Mouse (Mus musculus) ovary, postnatal 14 days (tissue): ENCODE results near the gene Ppp1r21.

Experiments used
- DNase-seq: peaks from one replicate; pipeline ENCODE4 v3.0.0; 2022; ENCODE audit warnings: low spot score

Ppp1r21 gene

DNA sequence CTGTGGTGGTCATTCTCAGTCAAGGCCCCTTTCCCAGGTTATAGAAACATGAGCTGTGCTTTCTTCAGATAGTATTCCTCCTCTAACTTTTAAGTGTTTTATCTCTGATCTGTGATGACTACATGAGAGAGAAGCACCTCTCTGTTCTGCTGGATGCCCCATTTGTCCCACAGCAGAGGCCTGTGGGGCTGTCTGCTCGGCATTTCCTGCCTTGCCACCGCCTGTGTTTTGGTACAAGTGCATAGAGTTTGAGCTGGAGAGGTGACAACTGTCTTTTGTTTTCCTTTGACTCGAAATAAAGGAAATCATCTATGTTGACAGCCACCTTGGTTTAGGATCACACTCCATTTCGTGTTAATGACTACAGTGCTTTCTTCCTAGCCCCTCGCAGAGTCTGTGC, 44.9 kb downstream of the Ppp1r21 start:
- DNase-seq: no peak

DNA sequence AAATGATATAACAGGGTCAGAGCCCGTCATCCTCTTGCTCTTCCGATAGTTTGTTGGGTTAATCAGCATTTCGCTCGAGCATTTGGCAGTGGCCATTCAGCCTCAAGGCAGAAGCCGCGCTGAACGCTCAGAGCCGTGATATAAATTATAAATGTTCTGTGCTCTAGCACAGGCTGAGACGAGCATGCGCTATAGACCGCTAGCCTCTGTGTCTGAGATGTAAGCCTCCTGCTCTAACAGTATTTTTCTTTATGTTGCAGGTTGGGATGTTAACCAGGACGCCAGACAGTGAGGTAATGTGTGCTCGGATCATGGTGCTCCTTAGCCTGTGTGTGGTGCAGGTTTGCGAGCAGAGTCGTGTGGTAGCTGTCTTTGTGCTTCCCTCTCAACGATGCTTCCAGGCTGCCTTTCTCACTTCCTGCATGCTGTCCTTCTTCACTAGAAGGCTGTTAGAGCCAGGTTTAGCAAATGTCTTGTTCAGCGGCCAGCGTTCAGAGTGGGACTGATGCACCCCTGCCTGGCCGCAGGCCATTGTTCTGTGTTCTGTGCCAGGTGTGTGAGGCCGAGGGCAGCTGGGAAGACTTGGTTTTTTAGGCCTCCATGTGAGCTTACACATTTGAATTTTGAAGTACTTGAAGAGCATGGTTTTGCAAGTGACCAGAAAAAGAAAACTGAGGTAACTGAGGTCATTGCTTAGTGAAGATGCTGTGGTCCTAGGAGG, 48.8 kb downstream of the Ppp1r21 start:
- DNase-seq: no peak

DNA sequence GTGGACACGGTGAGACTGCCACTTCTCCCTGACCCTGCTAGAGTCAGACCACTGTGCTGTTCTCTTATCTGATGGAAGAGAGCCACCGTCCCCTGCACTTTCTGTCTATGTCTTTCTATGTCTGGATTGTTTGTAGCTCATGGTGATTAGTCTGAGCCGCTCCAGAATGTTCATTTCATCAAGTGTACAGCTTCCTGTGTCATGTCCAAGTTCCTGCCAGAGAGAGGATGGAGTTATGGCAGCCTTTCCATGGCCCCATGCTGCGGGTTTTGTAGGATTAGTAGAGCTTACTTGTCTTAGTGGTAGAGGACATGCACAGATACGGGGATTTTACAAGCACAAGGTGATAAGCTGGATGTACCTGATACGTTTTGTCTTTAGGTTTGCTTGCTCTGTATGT, 50.6 kb downstream of the Ppp1r21 start:
- DNase-seq: no peak

DNA sequence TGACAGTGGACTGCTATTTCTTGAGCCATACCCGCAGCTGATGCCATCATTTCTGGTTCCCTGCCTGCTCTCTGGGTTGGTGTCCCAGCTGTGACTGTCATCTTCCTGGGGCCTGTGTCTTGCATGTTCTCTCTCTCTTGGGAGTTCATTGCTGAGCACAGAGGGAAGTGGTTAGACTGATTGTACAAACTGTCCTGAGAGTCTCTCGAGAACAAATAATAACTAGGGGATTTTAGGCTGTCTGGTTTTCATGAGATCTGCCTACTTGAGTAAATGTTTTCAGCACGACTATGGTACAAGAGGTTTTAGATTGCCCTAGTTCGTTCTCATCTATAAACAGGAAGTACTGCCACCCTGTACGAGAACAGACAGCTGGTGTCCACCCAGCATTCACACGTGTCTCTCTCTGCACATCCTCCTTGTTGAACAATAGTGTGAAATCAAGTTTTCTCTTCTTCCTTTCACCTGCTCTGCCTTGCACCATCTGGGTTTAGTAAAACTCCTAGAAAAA, 51.6 kb downstream of the Ppp1r21 start:
- no peak for DNase-seq

DNA sequence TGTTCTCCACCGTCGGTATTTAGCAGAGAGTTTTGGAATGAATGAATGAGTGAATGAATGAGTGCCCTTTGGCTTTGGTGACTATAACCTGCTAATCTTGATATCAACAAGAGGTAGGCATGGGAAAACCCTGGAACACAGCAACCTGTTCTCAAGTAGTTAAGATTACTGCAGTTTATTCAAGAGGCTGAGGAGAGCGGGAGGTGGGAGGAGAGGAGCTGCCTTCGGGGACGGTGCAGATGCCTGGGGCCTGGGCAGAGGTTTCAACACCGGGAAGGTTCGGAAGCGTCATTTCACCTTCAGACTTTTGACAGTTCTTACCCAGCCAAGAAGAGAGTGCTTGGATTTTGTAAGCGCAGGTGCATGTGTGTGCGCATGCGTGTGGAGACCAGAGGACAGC, 53.1 kb downstream of the Ppp1r21 start:
- DNase-seq: no peak

DNA sequence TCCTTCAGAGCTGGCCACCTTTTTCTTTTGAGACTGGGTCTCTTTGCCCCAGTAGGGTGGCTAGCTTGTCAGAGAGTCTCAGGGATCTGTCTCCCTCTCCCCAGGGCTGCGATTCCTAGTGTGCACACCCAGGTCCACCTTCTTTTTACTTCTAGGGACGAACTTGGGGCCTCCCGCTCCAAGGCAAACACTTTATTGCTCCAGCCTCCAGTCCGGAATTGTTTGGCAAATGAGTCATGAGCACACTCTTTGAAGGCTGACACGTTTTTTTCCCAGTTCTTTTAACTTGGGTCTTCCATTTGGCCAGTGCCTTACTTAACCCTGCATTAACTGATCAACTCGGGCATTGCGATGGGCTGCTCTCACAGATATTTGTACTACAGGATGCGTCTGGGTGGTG, 53.5 kb downstream of the Ppp1r21 start:
- DNase-seq: no peak

DNA sequence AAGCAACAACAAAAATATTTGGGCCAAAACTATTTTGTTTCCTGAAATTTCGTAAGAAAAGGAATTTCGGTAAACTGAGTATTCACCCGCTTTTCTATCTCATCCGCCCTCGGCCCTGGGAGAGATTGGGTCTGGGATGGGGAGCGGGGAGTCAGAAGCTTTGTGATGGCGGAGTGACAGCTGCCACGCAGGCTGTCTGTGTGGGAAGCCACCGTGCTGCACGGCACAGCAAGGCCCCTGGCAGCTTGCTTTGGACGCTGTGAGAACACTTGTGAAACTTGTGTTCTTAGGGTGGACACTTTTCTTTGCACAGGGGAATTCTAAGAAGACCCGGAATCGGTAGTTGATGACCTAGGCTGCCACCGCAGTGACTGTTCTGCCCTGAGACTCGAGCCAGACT, 57.5 kb downstream of the Ppp1r21 start:
- no peak for DNase-seq

DNA sequence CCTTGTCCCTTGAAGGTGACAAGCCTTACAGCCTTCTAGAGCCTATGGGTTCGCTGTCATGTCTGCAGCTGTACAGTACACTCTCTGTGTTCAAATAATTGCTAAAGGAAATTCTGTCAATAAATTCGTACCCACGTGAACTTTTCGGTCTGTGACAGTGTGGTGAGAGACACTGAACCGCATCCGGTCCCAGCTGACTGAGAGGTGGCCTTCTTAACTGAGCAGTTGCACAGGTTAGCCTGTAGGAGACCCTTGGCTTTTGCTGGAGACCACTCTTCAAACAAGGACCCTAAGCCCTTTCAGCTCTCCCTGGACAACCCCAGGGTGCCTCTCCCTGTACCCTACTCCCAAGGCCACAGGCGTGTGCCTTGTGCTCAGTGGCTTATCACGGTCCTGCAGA, 58.3 kb downstream of the Ppp1r21 start:
- no peak for DNase-seq

DNA sequence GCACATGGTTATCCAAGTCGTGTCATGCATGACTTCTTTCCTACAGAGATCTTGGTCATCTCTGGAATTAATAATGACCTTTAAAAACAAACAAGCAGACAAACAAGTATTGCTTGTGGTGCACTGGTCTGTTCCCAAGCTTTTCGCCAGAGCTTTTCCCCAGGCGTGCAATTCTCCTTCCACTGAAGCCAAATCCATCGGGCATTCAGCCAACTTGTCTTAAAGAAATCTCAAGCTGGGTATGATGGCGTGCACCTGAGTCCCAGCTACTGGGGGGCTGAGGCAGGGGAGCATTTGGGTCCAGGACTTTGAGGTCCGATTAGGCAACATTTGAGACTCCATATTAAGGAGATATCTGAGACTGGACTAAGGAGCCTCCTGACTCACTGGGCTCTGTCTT, 60.3 kb downstream of the Ppp1r21 start:
- DNase-seq: no peak

DNA sequence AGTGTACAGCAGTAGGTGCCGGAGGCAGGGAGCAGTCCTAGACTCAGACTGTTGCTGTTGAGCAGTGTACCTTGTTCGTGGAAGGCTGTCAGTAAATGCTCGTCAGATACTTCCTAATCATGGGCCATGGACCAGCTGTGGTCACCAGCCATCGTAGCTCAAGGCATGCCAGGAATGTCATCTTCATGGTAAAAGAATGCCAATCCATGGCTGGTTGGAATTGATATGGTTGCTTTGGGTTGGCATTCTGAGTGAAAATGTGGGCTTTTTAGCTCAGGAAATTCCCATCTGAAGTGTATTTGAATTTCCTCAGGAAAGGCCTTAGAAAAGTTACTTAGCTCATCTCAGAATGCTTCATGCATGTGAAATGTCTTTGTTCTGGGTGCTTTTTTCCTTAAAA, 65.2 kb downstream of the Ppp1r21 start:
- DNase-seq: no peak

DNA sequence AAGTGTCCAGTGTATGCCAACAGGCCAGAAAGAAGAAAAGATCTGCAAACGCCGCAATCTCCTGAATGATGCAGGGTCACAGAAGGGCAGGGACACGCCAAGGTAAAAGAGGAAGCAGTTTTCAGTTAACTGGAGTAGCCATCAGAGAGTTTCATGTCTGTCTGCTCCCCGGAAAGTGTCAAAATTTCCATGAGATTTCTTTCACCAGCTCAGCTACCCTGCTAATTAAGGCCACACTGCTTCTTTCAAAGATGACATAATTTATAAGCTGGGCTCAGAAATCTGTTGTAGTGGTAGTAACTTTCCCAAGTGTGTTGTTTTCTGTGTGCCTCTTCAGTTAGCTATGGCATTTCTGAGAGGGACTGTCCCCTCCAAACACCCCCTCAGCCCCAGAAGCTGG, 66.2 kb downstream of the Ppp1r21 start:
- no peak for DNase-seq

DNA sequence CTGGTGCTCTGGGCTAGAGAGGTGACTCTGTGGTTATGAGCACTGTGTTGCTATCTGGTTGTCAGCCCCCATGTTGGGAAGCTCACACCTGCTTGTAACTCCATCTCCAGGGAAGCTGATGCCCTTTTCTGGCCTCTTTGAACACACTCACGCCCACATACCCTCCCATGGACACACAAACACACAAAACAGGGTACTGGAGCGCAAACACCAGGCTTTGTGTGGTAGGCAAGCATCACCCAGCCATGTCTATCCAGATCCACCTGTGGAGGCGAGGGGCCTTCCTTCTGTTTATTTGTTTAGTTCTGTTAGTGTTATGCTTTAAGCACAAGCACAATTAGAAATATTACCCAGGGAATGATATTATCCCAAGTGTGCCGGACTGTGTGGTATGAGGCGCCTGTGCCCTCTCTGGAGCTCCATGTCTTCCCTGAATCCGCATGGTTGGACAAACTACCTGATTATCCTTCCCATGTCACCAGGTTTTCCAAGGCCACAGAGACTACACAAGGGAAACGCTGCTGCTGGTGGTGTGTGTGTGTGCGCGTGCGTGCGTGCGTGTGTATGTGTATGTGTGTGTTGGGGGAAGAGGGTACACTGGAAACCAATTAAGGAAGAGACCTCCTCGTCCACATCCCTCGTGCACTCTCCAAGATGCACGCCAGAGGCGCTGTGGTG, 66.8 kb downstream of the Ppp1r21 start:
- DNase-seq: no peak

DNA sequence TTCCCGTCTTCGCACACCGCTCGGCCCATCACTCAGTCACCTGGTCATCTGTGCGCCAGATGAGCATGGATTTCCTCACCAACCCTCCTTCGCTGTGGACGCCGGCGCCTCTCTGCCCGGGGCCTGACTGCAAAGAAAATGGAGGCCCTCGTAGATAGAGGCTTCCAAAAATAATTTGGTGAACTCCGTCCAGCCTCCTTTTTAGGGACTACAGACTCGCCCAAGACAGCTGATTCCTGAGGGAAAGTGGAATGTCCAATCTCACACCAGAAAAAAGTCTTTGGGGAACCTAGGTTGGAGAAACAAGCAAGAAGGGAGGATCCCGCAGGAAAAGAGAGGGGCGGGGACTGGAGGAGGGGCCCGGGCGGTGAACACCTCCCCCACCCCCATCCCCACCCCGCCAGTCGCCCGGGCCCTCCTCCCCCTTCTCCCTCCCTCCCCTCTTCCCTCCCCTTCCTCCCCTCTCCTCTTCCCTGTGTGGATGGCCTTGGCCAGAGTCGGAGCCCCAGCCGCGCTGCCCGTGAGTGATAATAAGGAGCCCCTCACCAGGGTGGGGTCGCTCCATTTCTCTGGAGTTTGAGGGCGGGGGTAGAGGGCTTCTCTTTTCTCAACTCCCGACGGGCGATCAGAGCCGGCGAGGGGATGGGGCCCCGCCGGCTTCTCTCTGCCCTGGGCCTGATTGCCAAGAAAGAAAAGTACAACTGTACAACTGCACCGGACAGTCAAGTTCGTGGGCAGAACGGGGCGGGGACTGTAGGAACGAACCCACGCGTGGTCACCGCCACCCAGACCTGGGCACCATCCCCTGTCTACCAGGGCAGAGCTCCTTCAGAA, 67.5 kb downstream of the Ppp1r21 start, which contains the start of gene Ston1:
TSS of gene Ston1 (plus strand) at position 463 of the 834 bp plus-strand sequence.
- peak; percentile 68 for DNase-seq

DNA sequence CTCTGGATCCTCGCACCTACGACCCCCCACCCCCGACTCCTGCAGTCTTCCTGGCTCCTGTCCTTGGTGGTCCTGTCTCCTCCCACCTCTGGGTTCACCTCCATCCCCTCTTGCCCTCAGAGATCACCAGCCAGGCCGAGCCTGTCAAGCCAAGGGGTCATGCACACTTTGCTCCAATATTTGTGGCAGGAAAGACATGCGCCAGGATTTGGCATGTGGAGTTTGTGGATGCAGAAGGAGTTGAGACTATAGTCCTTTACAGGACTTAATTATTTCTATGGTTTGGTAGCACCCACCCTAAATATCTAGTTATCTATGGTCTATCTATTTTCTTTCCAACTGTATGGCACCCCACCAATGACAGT, 68.1 kb downstream of the Ppp1r21 start:
- no peak for DNase-seq

DNA sequence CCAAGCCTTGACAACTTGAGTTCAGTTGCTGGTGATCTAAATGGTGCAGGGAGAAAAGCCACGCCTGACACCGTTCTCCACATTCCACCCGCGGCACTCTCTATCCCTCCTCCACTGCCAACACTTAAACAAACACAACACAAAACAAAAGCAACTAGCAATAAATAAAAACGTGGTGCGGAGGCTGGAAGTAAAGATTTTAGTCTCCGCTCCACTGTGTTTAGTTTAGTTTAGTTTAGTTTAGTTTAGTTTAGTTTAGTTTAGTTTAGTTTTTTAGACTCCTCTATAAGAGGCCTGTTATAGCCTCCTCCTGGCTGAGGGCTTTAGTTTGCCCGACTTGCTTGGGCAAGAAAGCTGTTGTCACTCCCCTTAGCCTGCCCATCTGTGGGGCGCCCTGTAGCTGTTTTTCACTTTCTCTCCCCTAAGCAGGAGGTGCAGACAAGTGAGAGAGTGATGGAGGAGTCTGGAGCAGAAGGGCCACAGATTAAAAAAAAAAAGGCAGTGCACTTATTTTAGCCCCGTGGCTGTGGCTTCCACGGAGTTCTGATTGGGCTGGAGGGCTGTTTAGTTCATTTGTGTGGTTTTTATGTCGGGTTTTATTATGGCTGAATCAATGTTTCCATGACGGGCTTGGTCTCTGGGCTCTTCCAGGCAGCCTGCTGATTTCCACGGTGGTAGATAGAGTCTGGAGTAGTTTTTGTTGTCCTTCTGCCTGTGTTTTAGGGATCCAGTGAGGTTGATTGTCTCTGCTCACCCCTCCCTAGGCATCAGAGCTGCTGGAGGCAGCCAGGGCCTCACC, 68.9 kb downstream of the Ppp1r21 start:
- DNase-seq: no peak

DNA sequence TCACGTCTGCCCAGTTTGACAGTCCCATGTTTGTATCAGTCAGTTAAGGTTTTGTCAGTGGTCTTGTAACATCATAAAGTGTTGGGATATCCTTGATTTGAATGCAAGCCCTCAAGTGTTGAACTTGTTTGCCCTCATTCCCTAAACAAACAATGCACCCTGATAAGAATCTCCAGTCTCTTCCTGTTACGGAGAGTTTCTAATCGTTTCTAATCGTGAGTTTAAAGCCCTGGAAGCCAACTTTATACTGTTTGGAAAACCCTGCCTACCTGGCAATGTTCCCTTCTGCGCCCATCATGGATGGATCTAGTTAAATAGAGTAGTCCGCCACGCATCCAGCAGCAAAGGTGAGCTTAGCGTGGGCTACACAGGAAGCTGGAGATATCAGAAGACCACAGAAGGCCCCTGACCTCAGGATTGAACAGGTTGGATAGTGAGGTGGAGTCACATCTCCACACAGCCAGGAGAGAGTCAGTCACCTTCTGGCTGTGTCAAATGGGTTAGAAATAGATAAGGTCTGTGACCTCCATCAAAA, 70.6 kb downstream of the Ppp1r21 start:
- no peak for DNase-seq

DNA sequence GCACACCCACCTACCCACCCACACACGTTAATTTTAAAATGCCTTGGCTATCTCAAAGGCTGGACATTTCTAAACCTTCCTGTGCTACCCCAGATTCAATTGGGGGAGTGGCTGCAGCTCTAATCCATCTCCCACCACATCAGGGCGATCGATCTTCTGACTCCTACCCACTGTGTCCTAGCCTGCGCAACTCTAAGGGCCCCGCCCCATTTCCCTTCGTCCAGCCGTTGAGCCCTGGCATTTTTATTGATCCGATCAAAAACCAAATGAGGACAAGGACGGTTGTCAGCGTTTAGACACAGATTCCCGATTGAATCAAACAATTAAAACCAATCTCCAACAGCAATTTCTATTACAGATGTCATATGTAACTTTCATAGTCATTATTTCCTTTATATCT, 74.0 kb downstream of the Ppp1r21 start:
- DNase-seq: no peak

DNA sequence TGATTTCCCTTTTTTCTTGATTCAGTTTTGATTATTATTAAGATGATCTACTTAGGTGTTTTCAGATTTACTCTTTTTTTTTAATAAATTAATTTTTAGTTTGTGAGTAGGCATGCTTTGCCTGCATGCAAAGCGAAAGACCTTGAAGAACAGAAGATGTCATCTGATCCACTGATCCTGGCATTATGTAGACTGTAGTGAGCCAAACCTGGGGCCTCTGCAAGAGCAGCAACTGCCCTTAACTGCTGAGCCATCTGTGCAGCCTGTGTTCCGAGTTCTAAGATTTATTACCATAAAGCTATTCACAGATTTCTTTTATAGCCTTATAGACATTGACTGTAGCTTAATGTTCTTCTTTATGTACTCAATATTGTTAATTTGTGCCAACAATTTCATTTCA, 76.1 kb downstream of the Ppp1r21 start:
- no peak for DNase-seq

DNA sequence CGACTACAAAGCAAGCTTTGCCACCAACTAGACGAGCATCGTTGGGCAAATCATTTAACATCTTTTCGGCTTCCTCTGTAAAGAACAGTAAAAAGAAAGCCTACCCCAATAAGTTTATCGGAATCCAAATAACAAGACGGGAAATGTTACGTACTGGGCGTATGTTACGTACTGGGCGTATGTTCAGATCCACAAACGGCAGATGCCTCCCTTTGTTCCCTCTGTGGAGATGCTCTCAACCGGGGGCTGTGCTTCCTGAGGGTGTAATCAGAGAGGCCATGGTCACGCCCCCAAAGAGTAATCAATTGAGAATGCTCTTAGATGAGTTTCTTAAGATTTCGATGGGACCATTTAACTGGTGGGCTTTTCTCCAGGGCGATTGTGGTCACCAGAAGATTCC, 79.4 kb downstream of the Ppp1r21 start:
- DNase-seq: no peak

DNA sequence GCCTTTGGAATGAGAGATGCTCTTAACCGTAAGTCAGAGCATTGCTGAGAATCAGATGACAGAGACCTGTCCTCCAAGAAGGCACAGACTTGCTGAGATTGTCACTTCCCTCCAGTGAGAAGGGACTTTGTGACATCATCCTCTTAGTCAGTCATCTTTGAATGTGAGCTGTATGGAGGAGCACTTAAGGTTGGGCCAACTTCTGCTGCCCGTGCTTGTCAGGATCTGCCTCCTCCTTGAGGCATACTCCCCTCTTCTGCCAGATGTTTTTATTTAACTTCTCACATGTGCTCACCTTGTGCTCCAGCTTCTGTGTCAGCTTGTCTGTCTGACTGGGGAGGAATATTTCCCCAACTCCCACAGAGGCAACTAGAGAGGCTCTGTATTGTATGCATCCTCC, 81.1 kb downstream of the Ppp1r21 start:
- no peak for DNase-seq

DNA sequence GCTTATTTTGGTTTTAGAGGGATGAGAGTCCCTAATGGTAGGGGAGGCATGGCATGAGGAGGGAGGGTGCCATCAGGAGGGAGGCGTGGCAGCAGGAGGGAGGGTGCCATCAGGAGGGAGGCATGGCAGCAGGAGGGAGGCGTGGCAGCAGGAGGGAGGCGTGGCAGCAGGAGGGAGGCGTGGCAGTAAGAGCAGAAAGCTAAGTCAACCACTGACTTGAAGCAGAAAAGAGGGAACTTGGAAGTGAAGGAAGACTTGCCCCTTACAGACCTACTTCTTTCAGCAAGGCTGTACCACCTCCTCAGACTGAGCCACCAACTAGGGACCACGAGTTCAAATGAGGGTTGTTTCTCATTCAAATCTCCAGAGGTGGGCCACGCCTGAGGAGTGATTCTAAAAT, 83.3 kb downstream of the Ppp1r21 start:
- no peak for DNase-seq

DNA sequence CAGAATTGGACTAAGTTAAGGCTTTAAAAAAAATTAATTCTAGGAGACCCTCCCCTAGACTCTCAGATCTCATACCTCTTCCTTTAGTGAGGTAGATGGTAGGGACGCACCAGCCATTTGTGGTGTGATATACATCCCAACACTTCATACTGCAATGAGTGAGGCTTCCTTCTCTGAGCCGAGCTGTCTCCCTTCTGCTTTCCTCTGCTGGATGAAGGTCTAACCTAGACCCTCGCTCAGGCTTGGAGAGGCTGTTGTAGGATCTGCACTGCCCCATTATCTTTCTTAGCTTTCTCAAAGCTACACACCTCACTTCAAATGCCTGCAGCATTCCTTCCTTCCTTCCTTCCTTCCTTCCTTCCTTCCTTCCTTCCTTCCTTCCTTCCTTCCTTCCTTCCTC, 83.8 kb downstream of the Ppp1r21 start:
- DNase-seq: no peak
